Mouse (Mus musculus) ES-Bruce4 (cell line): ENCODE data around the gene 2700097O09Rik.

ENCODE experiments used
- CTCF ChIP-seq: IDR thresholded peaks from one replicate; pipeline ENCODE4 v1.8.1; 2011; ENCODE audit warnings: low read depth, low read length
- POLR2A ChIP-seq: IDR thresholded peaks from one replicate; pipeline ENCODE4 v1.8.1; 2011; ENCODE audit warnings: low read length; ENCODE audit not compliant: insufficient read depth

DNA sequence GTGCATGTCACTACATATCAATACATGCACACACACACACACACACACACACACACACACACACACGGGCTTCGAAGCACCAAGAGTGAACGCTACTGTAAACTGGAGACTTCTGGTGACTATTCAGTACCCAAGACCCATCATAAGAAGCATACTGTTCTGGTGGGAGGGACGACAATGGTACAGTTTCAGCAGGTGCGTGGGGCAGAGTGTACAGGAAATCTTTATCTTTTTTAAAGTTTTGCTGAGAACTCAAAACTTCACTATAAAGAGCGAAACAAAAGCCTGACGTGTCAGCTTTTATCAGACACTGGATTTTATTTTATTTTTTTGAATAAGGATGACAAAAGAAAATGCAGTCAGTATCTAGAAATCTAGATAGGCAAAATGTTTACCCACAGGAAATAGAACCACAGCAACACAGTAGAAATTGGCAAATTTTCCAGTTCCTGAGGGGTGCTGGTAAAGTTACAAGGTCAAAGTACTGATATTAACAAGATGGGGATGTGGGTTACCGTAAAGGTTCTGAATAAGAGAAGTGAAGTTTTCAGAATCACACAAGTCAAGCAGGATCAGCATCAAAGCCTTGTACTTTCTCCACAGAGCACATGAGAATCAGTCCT, 30.1 kb downstream of the 2700097O09Rik start:
- TF ChIP-seq POLR2A (no peak), CTCF (no peak)
